Mouse (Mus musculus): ENCODE results near the gene Cct2. TPM values are rescaled to one million over a fixed set of nuclear protein-coding genes. Genes with fewer than 3 reads are reported as not detected.

The Cct2 gene
- polyA plus RNA-seq (2014; fragmentation: Nextera tagmentation; extraction: Ambion mirVana), result 305 and 310 TPM in 2 replicates

GRCm38 (mm10) chr10:117063254-117064021, at the start of gene Cct2:
TSS of gene Cct2 (minus strand) at chr10:117063814.
- Histone ChIP-seq H3K4me2 (replicated peaks; ENCODE audit: low read depth, low read length) (peak within 1 kb of the TSS; percentile 57), H3K9me3 (ENCODE audit: control insufficient read depth, low read length) (no peaks in the 10 kb centered on the region), H3K9ac (ENCODE audit: low read depth, low read length) (peak within 1 kb of the TSS; percentile 74), H3K36me3 (ENCODE audit: control insufficient read depth, insufficient read depth, low read length) (peaks cover 38% of the 10 kb centered on the region), H3K27me3 (ENCODE audit: control insufficient read depth, insufficient read depth, low read length) (no peaks in the 10 kb centered on the region), H3K4me1 (ENCODE audit: control insufficient read depth, insufficient read depth, low read length) (peaks cover 3% of the 10 kb centered on the region; the same call in 1 of the 2 replicates), H3K27ac (ENCODE audit: low read depth, low read length) (peak within 1 kb of the TSS; percentile 79), H3K4me3 (ENCODE audit: low read length) (peak within 1 kb of the TSS; percentile 63)
- WGBS, result under 1% methylated on average over 68 of the region's 68 CpGs
- ATAC-seq (ENCODE audit: low FRiP score, low TSS enrichment), result peak; percentile 95

GRCm38 (mm10) chr10:117112545-117112944, 48.9 kb upstream of the Cct2 start:
- ATAC-seq (ENCODE audit: low FRiP score, low TSS enrichment), result no peak
- Histone ChIP-seq H3K36me3 (ENCODE audit: control insufficient read depth, insufficient read depth, low read length) (no peaks in the 10 kb centered on the region), H3K4me1 (ENCODE audit: control insufficient read depth, insufficient read depth, low read length) (no peaks in the 10 kb centered on the region; the same call in 1 of the 2 replicates), H3K9ac (ENCODE audit: low read depth, low read length) (no peak overlapping the region), H3K4me3 (ENCODE audit: low read length) (no peak overlapping the region), H3K27me3 (ENCODE audit: control insufficient read depth, insufficient read depth, low read length) (no peaks in the 10 kb centered on the region), H3K27ac (ENCODE audit: low read depth, low read length) (no peak overlapping the region), H3K9me3 (ENCODE audit: control insufficient read depth, low read length) (no peaks in the 10 kb centered on the region), H3K4me2 (replicated peaks; ENCODE audit: low read depth, low read length) (no peak overlapping the region)
- WGBS, result 42% methylated on average over 2 of the region's 2 CpGs

GRCm38 (mm10) chr10:117111455-117111854, 47.8 kb upstream of the Cct2 start:
- no peak overlapping the region for H3K4me3 ChIP-seq (ENCODE audit: low read length)

GRCm38 (mm10) chr10:117110271-117110670, 46.7 kb upstream of the Cct2 start:
- H3K9me3 ChIP-seq (ENCODE audit: control insufficient read depth, low read length), result no peaks in the 10 kb centered on the region
- H3K4me3 ChIP-seq (ENCODE audit: low read length), result no peak overlapping the region
- no peak for ATAC-seq (ENCODE audit: low FRiP score, low TSS enrichment)
- H3K36me3 ChIP-seq (ENCODE audit: control insufficient read depth, insufficient read depth, low read length), result no peaks in the 10 kb centered on the region
- WGBS, result 56% methylated on average over 3 of the region's 3 CpGs
- H3K27me3 ChIP-seq (ENCODE audit: control insufficient read depth, insufficient read depth, low read length), result no peaks in the 10 kb centered on the region
- H3K27ac ChIP-seq (ENCODE audit: low read depth, low read length), result no peak overlapping the region
- H3K4me1 ChIP-seq (ENCODE audit: control insufficient read depth, insufficient read depth, low read length), result no peaks in the 10 kb centered on the region; the same call in none of the 2 replicates
- H3K4me2 ChIP-seq (replicated peaks; ENCODE audit: low read depth, low read length), result no peak overlapping the region
- H3K9ac ChIP-seq (ENCODE audit: low read depth, low read length), result no peak overlapping the region

More at GRCm38 (mm10) chr10:117111455-117111854, 47.8 kb upstream of the Cct2 start:
- WGBS, result 77% methylated on average over 7 of the region's 7 CpGs
- no peaks in the 10 kb centered on the region for H3K9me3 ChIP-seq (ENCODE audit: control insufficient read depth, low read length)
- H3K27ac ChIP-seq (ENCODE audit: low read depth, low read length), result no peak overlapping the region
- no peak overlapping the region for H3K9ac ChIP-seq (ENCODE audit: low read depth, low read length)
- H3K4me2 ChIP-seq (replicated peaks; ENCODE audit: low read depth, low read length), result no peak overlapping the region
- H3K27me3 ChIP-seq (ENCODE audit: control insufficient read depth, insufficient read depth, low read length), result no peaks in the 10 kb centered on the region
- H3K36me3 ChIP-seq (ENCODE audit: control insufficient read depth, insufficient read depth, low read length), result no peaks in the 10 kb centered on the region
- ATAC-seq (ENCODE audit: low FRiP score, low TSS enrichment), result no peak
- H3K4me1 ChIP-seq (ENCODE audit: control insufficient read depth, insufficient read depth, low read length), result no peaks in the 10 kb centered on the region; the same call in 1 of the 2 replicates

GRCm38 (mm10) chr10:117106686-117107085, 43.1 kb upstream of the Cct2 start:
- Histone ChIP-seq H3K4me2 (replicated peaks; ENCODE audit: low read depth, low read length) (no peak overlapping the region), H3K9me3 (ENCODE audit: control insufficient read depth, low read length) (no peaks in the 10 kb centered on the region), H3K36me3 (ENCODE audit: control insufficient read depth, insufficient read depth, low read length) (no peaks in the 10 kb centered on the region), H3K27me3 (ENCODE audit: control insufficient read depth, insufficient read depth, low read length) (no peaks in the 10 kb centered on the region), H3K27ac (ENCODE audit: low read depth, low read length) (no peak overlapping the region), H3K9ac (ENCODE audit: low read depth, low read length) (no peak overlapping the region), H3K4me3 (ENCODE audit: low read length) (no peak overlapping the region), H3K4me1 (ENCODE audit: control insufficient read depth, insufficient read depth, low read length) (no peaks in the 10 kb centered on the region; the same call in 1 of the 2 replicates)
- WGBS, result 13% methylated on average over 3 of the region's 3 CpGs
- ATAC-seq (ENCODE audit: low FRiP score, low TSS enrichment), result no peak

GRCm38 (mm10) chr10:117106244-117106643, 42.6 kb upstream of the Cct2 start:
- WGBS, result 28% methylated on average over 4 of the region's 4 CpGs
- Histone ChIP-seq H3K36me3 (ENCODE audit: control insufficient read depth, insufficient read depth, low read length) (no peaks in the 10 kb centered on the region), H3K9me3 (ENCODE audit: control insufficient read depth, low read length) (no peaks in the 10 kb centered on the region), H3K27ac (ENCODE audit: low read depth, low read length) (no peak overlapping the region), H3K4me2 (replicated peaks; ENCODE audit: low read depth, low read length) (no peak overlapping the region), H3K27me3 (ENCODE audit: control insufficient read depth, insufficient read depth, low read length) (no peaks in the 10 kb centered on the region), H3K9ac (ENCODE audit: low read depth, low read length) (no peak overlapping the region), H3K4me1 (ENCODE audit: control insufficient read depth, insufficient read depth, low read length) (no peaks in the 10 kb centered on the region; the same call in 1 of the 2 replicates), H3K4me3 (ENCODE audit: low read length) (no peak overlapping the region)
- no peak for ATAC-seq (ENCODE audit: low FRiP score, low TSS enrichment)

GRCm38 (mm10) chr10:117105015-117105414, 41.4 kb upstream of the Cct2 start:
- H3K4me3 ChIP-seq (ENCODE audit: low read length), result no peak overlapping the region
- no peak overlapping the region for H3K9ac ChIP-seq (ENCODE audit: low read depth, low read length)
- H3K27ac ChIP-seq (ENCODE audit: low read depth, low read length), result no peak overlapping the region
- H3K9me3 ChIP-seq (ENCODE audit: control insufficient read depth, low read length), result no peaks in the 10 kb centered on the region
- no peak for ATAC-seq (ENCODE audit: low FRiP score, low TSS enrichment)
- no peaks in the 10 kb centered on the region for H3K27me3 ChIP-seq (ENCODE audit: control insufficient read depth, insufficient read depth, low read length)
- no peaks in the 10 kb centered on the region; the same call in 1 of the 2 replicates for H3K4me1 ChIP-seq (ENCODE audit: control insufficient read depth, insufficient read depth, low read length)
- H3K36me3 ChIP-seq (ENCODE audit: control insufficient read depth, insufficient read depth, low read length), result no peaks in the 10 kb centered on the region
- WGBS, result 70% methylated on average over 4 of the region's 4 CpGs
- no peak overlapping the region for H3K4me2 ChIP-seq (replicated peaks; ENCODE audit: low read depth, low read length)

GRCm38 (mm10) chr10:117103854-117104598, 40.4 kb upstream of the Cct2 start:
- Histone ChIP-seq H3K9ac (ENCODE audit: low read depth, low read length) (no peak overlapping the region), H3K4me3 (ENCODE audit: low read length) (no peak overlapping the region), H3K27ac (ENCODE audit: low read depth, low read length) (no peak overlapping the region), H3K4me1 (ENCODE audit: control insufficient read depth, insufficient read depth, low read length) (no peaks in the 10 kb centered on the region; the same call in 1 of the 2 replicates), H3K36me3 (ENCODE audit: control insufficient read depth, insufficient read depth, low read length) (no peaks in the 10 kb centered on the region; the same call in 1 of the 2 replicates), H3K4me2 (replicated peaks; ENCODE audit: low read depth, low read length) (no peak overlapping the region), H3K27me3 (ENCODE audit: control insufficient read depth, insufficient read depth, low read length) (no peaks in the 10 kb centered on the region), H3K9me3 (ENCODE audit: control insufficient read depth, low read length) (no peaks in the 10 kb centered on the region)
- no peak for ATAC-seq (ENCODE audit: low FRiP score, low TSS enrichment)

- Histone ChIP-seq H3K4me3 (ENCODE audit: low read length) (no peak overlapping the region), H3K4me1 (ENCODE audit: control insufficient read depth, insufficient read depth, low read length) (no peaks in the 10 kb centered on the region; the same call in 1 of the 2 replicates), H3K27ac (ENCODE audit: low read depth, low read length) (no peak overlapping the region), H3K9me3 (ENCODE audit: control insufficient read depth, low read length) (no peaks in the 10 kb centered on the region), H3K27me3 (ENCODE audit: control insufficient read depth, insufficient read depth, low read length) (no peaks in the 10 kb centered on the region), H3K9ac (ENCODE audit: low read depth, low read length) (no peak overlapping the region), H3K36me3 (ENCODE audit: control insufficient read depth, insufficient read depth, low read length) (no peaks in the 10 kb centered on the region; the same call in 1 of the 2 replicates), H3K4me2 (replicated peaks; ENCODE audit: low read depth, low read length) (no peak overlapping the region)
- no peak for ATAC-seq (ENCODE audit: low FRiP score, low TSS enrichment)
- 82% methylated on average over 5 of the region's 5 CpGs for WGBS
Observed at GRCm38 (mm10) chr10:117100175-117100574, 36.6 kb upstream of the Cct2 start.

All from kidney, embryonic 14.5 days (tissue).